Mouse (Mus musculus): ENCODE data around the gene Ptgir. TPM values are rescaled to one million over a fixed set of nuclear protein-coding genes. Genes with fewer than 3 reads are reported as not detected.

Gene Ptgir
- polyA plus RNA-seq (2012; rRNA removed; ENCODE audit: low replicate concordance) = 13.2 and 18.8 TPM in 2 replicates

GRCm38 (mm10) chr7:16906281-16906680, at the start of gene Ptgir:
Ptgir (plus strand) TSS chr7:16906490.

GRCm38 (mm10) chr7:16875310-16875325, 31.2 kb upstream of the Ptgir start, which contains the start of gene Dact3:
Dact3 (plus strand) TSS chr7:16875317.

GRCm38 (mm10) chr7:16891641-16892351, 14.5 kb upstream of the Ptgir start, which contains the start of gene Gng8:
Gng8 (plus strand) TSS chr7:16891786.

GRCm38 (mm10) chr7:16924037-16924834, 17.9 kb downstream of the Ptgir start, which contains the start of gene Calm3:
Calm3 (minus strand) TSS chr7:16924114.

GRCm38 (mm10) chr7:16944061-16944807, 37.9 kb downstream of the Ptgir start, which contains the start of gene Pnmal2:
Pnmal2 (plus strand) TSS chr7:16944682.

GRCm38 (mm10) chr7:16959539-16960187, 53.4 kb downstream of the Ptgir start, which contains the start of gene Pnmal1:
Pnmal1 (plus strand) TSS chr7:16959679.

Other genes starting within 250 kb of the Ptgir start
- gene Ceacam15, start 230.8 kb upstream of the Ptgir start, polyA plus RNA-seq (2012; rRNA removed; ENCODE audit: low replicate concordance) = 0.12 TPM in 1 of 2 replicates, not detected in the other
- not detected in 2 replicates for gene Ceacam9, start 184.6 kb upstream of the Ptgir start, polyA plus RNA-seq (2012; rRNA removed; ENCODE audit: low replicate concordance)
- 260 and 370 TPM in 2 replicates for gene Ap2s1, start 168.1 kb upstream of the Ptgir start, polyA plus RNA-seq (2012; rRNA removed; ENCODE audit: low replicate concordance)
- 809 and 1,134 TPM in 2 replicates for gene Slc1a5, start 125.2 kb upstream of the Ptgir start, polyA plus RNA-seq (2012; rRNA removed; ENCODE audit: low replicate concordance)
- gene Strn4, start 90.6 kb upstream of the Ptgir start, polyA plus RNA-seq (2012; rRNA removed; ENCODE audit: low replicate concordance) = 141 and 162 TPM in 2 replicates
- 33.1 and 43.1 TPM in 2 replicates for gene Fkrp, start 89.8 kb upstream of the Ptgir start, polyA plus RNA-seq (2012; rRNA removed; ENCODE audit: low replicate concordance)
- gene Prkd2, start 63.6 kb upstream of the Ptgir start, polyA plus RNA-seq (2012; rRNA removed; ENCODE audit: low replicate concordance) = 82.5 and 189 TPM in 2 replicates
- gene Dact3, start 31.2 kb upstream of the Ptgir start, polyA plus RNA-seq (2012; rRNA removed; ENCODE audit: low replicate concordance) = 7.8 and 31.1 TPM in 2 replicates
- 2.8 and 5.1 TPM in 2 replicates for gene Gng8, start 14.7 kb upstream of the Ptgir start, polyA plus RNA-seq (2012; rRNA removed; ENCODE audit: low replicate concordance)
- 244 and 340 TPM in 2 replicates for gene Calm3, start 17.6 kb downstream of the Ptgir start, polyA plus RNA-seq (2012; rRNA removed; ENCODE audit: low replicate concordance)
- gene Pnmal2, start 38.2 kb downstream of the Ptgir start, polyA plus RNA-seq (2012; rRNA removed; ENCODE audit: low replicate concordance) = 1.1 and 1.2 TPM in 2 replicates
- gene Pnmal1, start 53.2 kb downstream of the Ptgir start, polyA plus RNA-seq (2012; rRNA removed; ENCODE audit: low replicate concordance) = not detected in 2 replicates
- gene Gm42372, start 76.6 kb downstream of the Ptgir start, polyA plus RNA-seq (2012; rRNA removed; ENCODE audit: low replicate concordance) = 0.14 and 0.25 TPM in 2 replicates
- 2.2 TPM in 2 replicates for gene Ccdc8, start 86.2 kb downstream of the Ptgir start, polyA plus RNA-seq (2012; rRNA removed; ENCODE audit: low replicate concordance)
- 180 and 181 TPM in 2 replicates for gene Ppp5c, start 121.4 kb downstream of the Ptgir start, polyA plus RNA-seq (2012; rRNA removed; ENCODE audit: low replicate concordance)
- 0.55 and 0.66 TPM in 2 replicates for gene Hif3a, start 155.9 kb downstream of the Ptgir start, polyA plus RNA-seq (2012; rRNA removed; ENCODE audit: low replicate concordance)
- not detected in 2 replicates for gene Psg16, start 167.6 kb downstream of the Ptgir start, polyA plus RNA-seq (2012; rRNA removed; ENCODE audit: low replicate concordance)
- not detected in 2 replicates for gene Ceacam3, start 243.8 kb downstream of the Ptgir start, polyA plus RNA-seq (2012; rRNA removed; ENCODE audit: low replicate concordance)

Data from mammary gland, adult 2 months (tissue).